Mouse (Mus musculus) gastrocnemius, adult 18-20 months (tissue): ENCODE data around the gene Lgals9. TPM values are rescaled to one million over a fixed set of nuclear protein-coding genes. Genes with fewer than 3 reads are reported as not detected.
A peak's percentile ranks its signal among the peaks of the same experiment; 100 is the strongest.

Experiments
- DNase-seq: peaks from one replicate; pipeline ENCODE4 v3.0.0; 2021; ENCODE audit warnings: low spot score
- total RNA-seq, 2 experiments: library from RNA; stranded (reverse); gene quantifications; 2 replicates each; pipeline ENCODE4 v1.2.3; 2021

The Lgals9 gene
- total RNA-seq, 2 experiments from 2014 or later: 6.0 to 9.3 TPM

- DNase-seq: no peak
Observed at GRCm38 (mm10) chr11:78978176-78979019, 6.3 kb downstream of the Lgals9 start.

DNA sequence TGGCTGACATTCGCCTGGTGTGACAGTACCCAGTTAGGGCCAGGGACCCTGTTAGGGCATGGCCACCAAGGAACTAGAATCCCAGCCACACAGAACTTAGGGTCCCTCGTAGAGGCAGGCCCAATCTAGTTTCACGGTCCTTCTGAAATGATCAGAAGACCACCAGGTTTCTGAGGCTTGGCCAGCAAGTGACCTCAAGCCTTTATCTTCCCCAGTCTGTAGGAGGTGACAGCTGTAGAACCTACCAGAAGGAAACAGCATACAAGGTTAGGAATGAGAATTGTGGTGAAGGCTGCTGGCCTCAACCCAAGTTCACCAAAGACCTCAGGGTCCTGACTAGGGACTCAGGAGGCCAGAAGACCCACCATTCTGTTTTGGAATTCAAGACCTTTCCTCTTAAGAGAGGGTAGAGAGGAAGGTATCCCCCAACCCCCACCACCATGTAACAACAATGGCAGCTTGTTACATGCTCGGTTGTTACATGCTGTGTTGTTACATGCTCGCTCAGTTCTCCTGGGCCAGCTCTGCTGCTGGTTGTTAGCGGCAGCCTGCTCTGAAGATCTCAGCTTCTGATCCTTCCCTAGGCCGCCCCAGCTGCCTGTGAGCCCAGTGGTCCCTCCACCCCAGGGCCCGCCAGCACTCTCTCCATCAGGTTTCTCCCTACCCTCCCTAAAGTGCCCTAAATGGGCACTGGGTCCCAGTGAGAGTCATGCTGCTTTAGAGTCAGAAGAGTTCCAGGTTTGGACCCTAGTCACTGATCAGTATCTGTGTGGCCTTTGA lies 7.8 kb downstream of the Lgals9 start:
- DNase-seq: no peak

DNA sequence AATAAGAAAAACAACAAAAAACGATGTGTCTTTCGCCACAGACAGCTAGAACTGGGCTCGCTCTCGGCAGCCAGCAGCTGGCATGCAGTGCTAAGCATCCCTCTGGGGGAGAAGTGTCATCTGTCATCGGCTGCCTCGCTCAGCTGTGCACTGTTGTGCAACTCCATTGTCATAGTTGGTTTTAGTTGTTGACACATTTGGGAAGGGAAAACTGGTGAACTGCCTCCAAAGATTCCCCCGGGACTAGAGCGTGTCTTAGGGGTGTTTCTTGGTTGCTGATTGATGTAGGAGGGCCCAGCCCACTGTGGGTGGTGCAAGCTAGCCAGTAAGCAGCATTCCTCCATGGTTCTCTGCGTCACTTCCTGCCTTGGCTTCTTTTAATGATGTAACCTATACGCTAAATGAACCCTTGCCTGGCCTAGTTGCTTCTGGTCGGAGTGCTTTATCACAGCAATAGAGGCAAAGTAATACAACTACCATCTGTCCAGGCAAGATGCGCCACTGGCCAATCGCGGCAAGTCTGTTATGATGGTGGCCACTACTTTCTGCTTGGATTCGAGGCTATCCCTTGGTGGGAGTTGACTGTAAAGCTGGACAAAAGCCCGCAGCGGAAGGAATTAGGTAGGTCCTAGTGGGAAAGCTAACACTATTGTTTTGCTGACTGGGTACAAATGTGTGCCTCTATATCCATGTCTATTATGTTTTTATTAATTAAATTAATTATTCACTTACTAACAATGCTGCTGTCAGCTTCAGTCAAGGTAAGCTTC lies 11.2 kb downstream of the Lgals9 start:
- DNase-seq: peak; percentile 63

GRCm38 (mm10) chr11:78972811-78973351 lies 11.9 kb downstream of the Lgals9 start:
- DNase-seq: no peak

DNA sequence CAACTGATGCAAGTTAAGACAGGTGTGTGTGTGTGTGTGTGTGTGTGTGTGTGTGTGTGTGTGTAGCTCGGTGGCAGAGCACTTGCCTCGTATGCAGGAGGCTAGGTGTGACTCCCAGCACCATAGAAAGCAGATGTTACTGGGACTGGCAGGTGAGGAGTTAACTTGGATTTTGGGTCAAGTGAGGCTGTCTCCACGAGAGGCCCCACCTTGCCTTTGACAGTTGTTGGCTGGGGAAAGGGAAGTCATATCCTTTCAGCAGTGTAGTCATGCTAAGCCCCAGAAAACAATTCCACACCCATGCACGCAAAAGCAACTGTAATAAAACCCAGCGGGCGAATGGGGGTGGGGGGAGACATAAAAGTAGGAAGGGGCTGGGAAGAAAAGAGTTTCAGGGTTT lies 12.4 kb downstream of the Lgals9 start:
- no peak for DNase-seq

DNA sequence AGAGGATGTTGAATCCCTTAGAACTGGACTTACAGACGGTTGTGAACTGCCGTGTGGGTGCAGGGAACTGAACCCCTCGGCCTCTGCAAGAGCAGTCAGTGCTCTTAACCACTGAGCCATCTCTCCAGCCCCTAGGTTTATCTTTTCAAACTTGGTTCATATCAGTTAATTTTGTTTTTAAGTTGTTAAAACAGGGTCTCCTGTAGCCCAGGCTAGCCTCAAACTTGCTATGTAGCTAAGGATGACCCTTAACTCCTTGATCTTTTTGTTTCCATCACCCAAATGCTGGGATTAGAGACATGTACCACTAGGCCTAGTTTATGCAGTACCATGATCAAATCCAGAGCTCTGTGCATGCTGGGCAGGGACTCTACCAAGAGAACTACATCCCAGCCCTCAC lies 13.0 kb downstream of the Lgals9 start:
- DNase-seq: no peak

DNA sequence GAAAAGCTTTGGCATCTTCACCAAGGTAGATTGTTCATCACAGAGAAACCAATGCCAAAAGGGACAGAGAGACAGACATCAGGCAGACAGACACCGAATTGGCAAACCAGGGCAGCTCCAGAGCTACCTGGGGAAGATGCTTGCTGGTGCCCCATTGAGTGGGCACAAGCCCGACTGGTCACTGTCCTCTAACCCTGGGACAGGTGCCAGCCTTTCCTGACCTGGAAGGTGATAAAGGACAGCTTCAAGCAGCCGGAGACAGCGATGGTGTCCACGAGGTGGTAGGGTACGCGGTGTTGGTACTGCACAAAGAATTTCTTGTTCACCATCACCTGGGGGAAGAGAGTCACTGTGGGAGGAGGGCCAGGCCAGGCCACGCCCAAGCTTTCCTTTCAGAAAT lies 13.7 kb downstream of the Lgals9 start:
- no peak for DNase-seq

- DNase-seq: no peak
Observed at GRCm38 (mm10) chr11:78968121-78968520, 16.6 kb downstream of the Lgals9 start.

DNA sequence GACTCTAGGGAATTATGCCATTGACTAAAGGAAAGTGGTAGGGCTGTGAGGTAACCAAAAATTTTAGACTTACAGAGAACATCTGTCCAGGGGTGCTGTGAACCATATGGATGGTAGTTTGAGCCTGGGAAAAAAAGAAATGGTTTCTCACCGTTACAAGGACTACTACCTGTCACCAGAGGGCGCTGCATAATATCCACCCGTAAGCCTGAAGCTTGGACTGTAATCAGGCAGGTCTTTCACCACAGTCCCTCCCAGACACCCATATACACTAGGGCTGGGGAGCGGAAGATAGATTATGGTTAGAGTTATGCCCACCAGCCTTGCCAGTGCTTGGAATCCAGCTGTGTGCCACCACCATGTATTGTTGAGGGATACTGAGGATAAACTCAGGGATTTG lies 17.4 kb downstream of the Lgals9 start:
- DNase-seq: peak; percentile 48

GRCm38 (mm10) chr11:78961221-78961620 lies 23.5 kb downstream of the Lgals9 start:
- DNase-seq: no peak

GRCm38 (mm10) chr11:78959841-78960520 lies 24.8 kb downstream of the Lgals9 start:
- no peak for DNase-seq

GRCm38 (mm10) chr11:78959367-78959766 lies 25.4 kb downstream of the Lgals9 start:
- DNase-seq: no peak

GRCm38 (mm10) chr11:78956260-78956659 lies 28.5 kb downstream of the Lgals9 start:
- peak; percentile 74 for DNase-seq

GRCm38 (mm10) chr11:78952467-78952866 lies 32.3 kb downstream of the Lgals9 start:
- no peak for DNase-seq

DNA sequence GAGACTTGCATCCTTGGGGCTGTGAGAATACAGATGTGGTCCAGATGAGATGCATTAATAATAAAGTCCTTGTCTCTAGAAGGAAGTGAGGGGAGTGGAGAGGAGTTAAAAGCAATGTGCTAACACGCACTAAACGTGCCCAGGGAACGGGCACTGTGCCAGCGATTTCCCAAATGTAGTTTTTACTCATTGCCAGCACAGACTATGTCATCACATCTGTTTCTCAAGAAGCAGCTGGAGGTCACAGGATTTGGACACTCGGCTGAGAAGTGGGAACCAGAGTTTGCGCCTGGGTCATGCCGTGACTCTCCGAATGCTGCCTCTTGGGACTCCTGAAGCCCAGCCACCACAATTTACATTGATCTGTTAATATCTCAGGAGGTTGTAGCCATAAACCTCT lies 34.4 kb downstream of the Lgals9 start:
- no peak for DNase-seq

GRCm38 (mm10) chr11:78943083-78943482 lies 41.7 kb downstream of the Lgals9 start:
- DNase-seq: no peak

DNA sequence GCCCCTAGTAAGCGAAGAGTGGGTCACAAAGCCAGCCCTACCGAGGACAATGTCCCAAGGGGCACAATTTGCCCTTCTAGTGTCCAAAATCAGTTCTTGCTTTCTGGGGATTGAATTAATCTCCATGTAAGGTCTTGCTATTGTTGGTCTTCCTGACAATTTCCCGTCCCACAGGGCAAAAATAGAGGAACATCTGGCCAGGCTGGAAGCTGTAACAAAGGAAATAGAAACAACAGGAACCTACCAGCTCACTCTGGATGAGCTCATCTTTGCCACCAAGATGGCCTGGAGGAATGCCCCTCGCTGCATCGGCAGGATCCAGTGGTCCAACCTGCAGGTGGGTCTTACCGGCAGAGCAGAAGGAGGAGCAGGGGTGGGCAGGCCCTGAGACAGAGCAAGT lies 49.6 kb downstream of the Lgals9 start:
- DNase-seq: no peak

- DNase-seq: no peak
Observed at GRCm38 (mm10) chr11:78934727-78935126, 50.0 kb downstream of the Lgals9 start.

DNA sequence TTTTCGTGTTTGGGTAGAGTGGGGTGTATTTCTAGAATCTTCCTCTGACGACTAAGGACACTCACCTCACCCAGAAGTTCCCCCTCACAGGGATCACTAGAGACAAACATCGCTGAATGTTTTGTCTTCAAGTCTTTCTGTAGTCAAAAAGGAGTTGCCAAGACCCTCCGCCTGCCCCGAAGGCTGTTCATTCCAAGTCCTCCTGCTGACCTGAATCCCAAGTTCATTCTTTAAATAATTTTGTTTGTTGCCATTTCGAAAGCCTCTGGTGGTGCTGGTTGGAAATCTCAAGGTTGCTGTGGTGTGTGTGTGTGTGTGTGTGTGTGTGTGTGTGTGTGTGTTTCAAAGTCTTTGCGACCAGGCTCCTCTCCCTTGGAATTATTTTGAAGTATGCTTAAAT lies 50.4 kb downstream of the Lgals9 start:
- no peak for DNase-seq

DNA sequence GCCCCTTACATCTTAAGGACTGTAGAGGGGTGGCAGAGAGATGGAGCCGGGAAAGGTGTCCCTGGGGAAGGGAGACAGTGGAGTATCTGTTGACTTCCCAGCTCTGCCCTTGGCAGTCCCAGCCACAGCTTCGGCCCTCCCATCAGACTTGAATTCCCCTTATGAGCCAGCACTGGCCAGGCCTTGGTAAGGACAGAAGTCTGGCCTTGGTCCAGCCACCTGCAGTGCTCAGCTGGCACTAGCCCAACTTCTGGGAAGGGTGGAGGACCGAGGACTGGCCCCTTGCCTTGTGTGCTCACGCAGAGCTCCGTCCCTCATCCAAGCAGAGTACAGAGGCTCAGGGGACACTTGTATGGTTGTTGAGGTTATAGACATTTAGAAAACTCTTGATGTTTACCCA lies 55.4 kb downstream of the Lgals9 start:
- peak; percentile 74 for DNase-seq

DNA sequence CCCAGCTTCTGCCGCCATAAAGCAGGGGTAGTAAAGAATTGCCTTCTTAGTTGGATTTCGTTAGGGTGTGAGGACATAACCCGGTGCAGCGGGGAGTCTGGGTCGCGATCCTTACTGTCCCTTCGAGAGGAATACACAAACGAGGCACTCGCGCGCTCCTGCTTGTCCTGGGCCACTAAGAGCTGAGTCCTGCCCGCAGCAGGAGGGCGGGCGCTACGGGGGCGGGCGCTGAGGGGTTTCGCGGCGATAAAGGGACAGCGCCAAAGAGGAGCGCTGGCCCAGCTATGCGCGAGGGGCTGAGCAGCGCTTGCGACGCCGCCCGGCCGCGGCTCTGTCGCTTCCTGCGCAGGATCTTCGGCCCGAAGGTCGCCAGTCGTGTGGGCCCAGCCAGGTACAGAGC lies 59.8 kb downstream of the Lgals9 start:
- no peak for DNase-seq
